Mouse (Mus musculus): ENCODE results near the gene Rsph1. TPM values are rescaled to one million over a fixed set of nuclear protein-coding genes. Genes with fewer than 3 reads are reported as not detected.

The Rsph1 gene
- total and polyA plus RNA-seq, 3 experiments, result not detected

- TF ChIP-seq GABPA (IDR thresholded peaks at IDR 0.05; ENCODE audit: insufficient replicate concordance, low read depth, low read length) (no peak), ZC3H11A (IDR thresholded peaks at IDR 0.05; ENCODE audit: low read depth, low read length) (no peak), SMC3 (IDR thresholded peaks at IDR 0.05; ENCODE audit: low read depth, low read length) (no peak), JUND (conservative IDR thresholded peaks at IDR 0.05; ENCODE audit: low read depth, low read length) (no peak), UBTF (IDR thresholded peaks at IDR 0.05; ENCODE audit: low read depth, low read length) (no peak), POLR2A (IDR thresholded peaks at IDR 0.05; ENCODE audit: low read depth, low read length) (no peak), ZKSCAN1 (IDR thresholded peaks at IDR 0.05; ENCODE audit: borderline replicate concordance, low read depth, low read length) (no peak), CTCF (conservative IDR thresholded peaks at IDR 0.05 in 1 of 2, IDR thresholded peaks at IDR 0.05 in 1 of 2; ENCODE audit: low read depth in 2 of 2, low read length in 2 of 2) (no peak), POLR2AphosphoS2 (IDR thresholded peaks at IDR 0.05; ENCODE audit: low read depth, low read length) (no peak), CHD2 (IDR thresholded peaks at IDR 0.05; ENCODE audit: low read length) (no peak)
- Histone ChIP-seq H3K79me2 (replicated peaks; ENCODE audit: control insufficient read depth, extremely low read depth, insufficient read depth, poor library complexity, severe bottlenecking) (no peaks in the 10 kb centered on the region), H3K27ac (ENCODE audit: insufficient read depth, low read depth) (no peak overlapping the region), H3K4me1 (ENCODE audit: control insufficient read depth in 1 of 2, insufficient read depth in 2 of 2) (peaks cover 2 to 43% of the 10 kb centered on the region in 2 experiments; a peak in 2 of 4 replicates), H3K9me3 (replicated peaks; ENCODE audit: low read length) (no peaks in the 10 kb centered on the region), H3K4me2 (ENCODE audit: insufficient read depth, low read depth, poor library complexity, severe bottlenecking) (no peak overlapping the region), H3K4me3 (replicated peaks in 1 of 3; ENCODE audit: low read depth in 2 of 3, low read length in 2 of 3, poor library complexity in 1 of 3) (no peak overlapping the region), H3K27me3 (replicated peaks) (peaks cover 33% of the 10 kb centered on the region), H3K9ac (ENCODE audit: insufficient read depth, low read depth) (no peak overlapping the region), H3K36me3 (replicated peaks in 1 of 2; ENCODE audit: control insufficient read depth in 1 of 2, insufficient read depth in 1 of 2, low read length in 1 of 2) (no peaks in the 10 kb centered on the region)
- in situ Hi-C loops (cut with MboI; ENCODE audit: low pct_ligation_motif_present, low pct_unique_long_range_greater_than_20kb, low sequenced_read_pairs) (no loop called here), dilution Hi-C loops (cut with MboI; ENCODE audit: extremely low pct_ligation_motif_present, extremely low pct_unique_long_range_greater_than_20kb, low sequenced_read_pairs) (no loop called here)
- no peak for DNase-seq (ENCODE audit: extremely low read depth)
These were observed 21.4 kb upstream of the Rsph1 start for GRCm38 (mm10) chr17:31298419-31299209.

- peaks cover 2 to 43% of the 10 kb centered on the region in 2 experiments; a peak in 2 of 4 replicates for H3K4me1 ChIP-seq (ENCODE audit: control insufficient read depth in 1 of 2, insufficient read depth in 2 of 2)
- no peak overlapping the region for H3K4me3 ChIP-seq (replicated peaks in 1 of 3; ENCODE audit: low read depth in 2 of 3, low read length in 2 of 3, poor library complexity in 1 of 3)
- H3K9me3 ChIP-seq (replicated peaks; ENCODE audit: low read length), result no peaks in the 10 kb centered on the region
- dilution Hi-C loops (cut with MboI; ENCODE audit: extremely low pct_ligation_motif_present, extremely low pct_unique_long_range_greater_than_20kb, low sequenced_read_pairs), result no loop called here
- TF ChIP-seq NELFE (IDR thresholded peaks at IDR 0.05; ENCODE audit: low read depth, low read length) (no peak), E2F4 (IDR thresholded peaks at IDR 0.05; ENCODE audit: insufficient replicate concordance, low read depth, low read length) (no peak), ZMIZ1 (IDR thresholded peaks at IDR 0.05; ENCODE audit: low read depth, low read length) (no peak), CHD1 (IDR thresholded peaks at IDR 0.05; ENCODE audit: low read depth, low read length) (no peak), ZKSCAN1 (IDR thresholded peaks at IDR 0.05; ENCODE audit: borderline replicate concordance, low read depth, low read length) (no peak), JUND (conservative IDR thresholded peaks at IDR 0.05; ENCODE audit: low read depth, low read length) (no peak), ZNF384 (IDR thresholded peaks at IDR 0.05; ENCODE audit: low read depth, low read length) (no peak), TCF12 (IDR thresholded peaks at IDR 0.05; ENCODE audit: low read depth, low read length) (no peak), CTCF (conservative IDR thresholded peaks at IDR 0.05 in 1 of 2, IDR thresholded peaks at IDR 0.05 in 1 of 2; ENCODE audit: low read depth in 2 of 2, low read length in 2 of 2) (no peak), POLR2A (IDR thresholded peaks at IDR 0.05; ENCODE audit: low read depth, low read length) (no peak), KAT2A (IDR thresholded peaks at IDR 0.05; ENCODE audit: insufficient replicate concordance, low read length) (no peak)
- H3K27ac ChIP-seq (ENCODE audit: insufficient read depth, low read depth), result no peak overlapping the region
- H3K4me2 ChIP-seq (ENCODE audit: insufficient read depth, low read depth, poor library complexity, severe bottlenecking), result peak overlapping the region; percentile 97
- no peaks in the 10 kb centered on the region for H3K36me3 ChIP-seq (replicated peaks in 1 of 2; ENCODE audit: control insufficient read depth in 1 of 2, insufficient read depth in 1 of 2, low read length in 1 of 2)
- no peak overlapping the region for H3K9ac ChIP-seq (ENCODE audit: insufficient read depth, low read depth)
- peaks cover 33% of the 10 kb centered on the region for H3K27me3 ChIP-seq (replicated peaks)
- in situ Hi-C loops (cut with MboI; ENCODE audit: low pct_ligation_motif_present, low pct_unique_long_range_greater_than_20kb, low sequenced_read_pairs), result no loop called here
- H3K79me2 ChIP-seq (replicated peaks; ENCODE audit: control insufficient read depth, extremely low read depth, insufficient read depth, poor library complexity, severe bottlenecking), result no peaks in the 10 kb centered on the region
- DNase-seq (ENCODE audit: extremely low read depth), result no peak
These were observed 20.3 kb upstream of the Rsph1 start for GRCm38 (mm10) chr17:31297521-31297939.
